Mouse (Mus musculus) heart, postnatal 0 days (tissue): ENCODE measurements at regions not wholly inside any gene's neighbourhood (a gene's known extent, or its start where the extent isn't known, plus 50 kb on each side); places are given as distances from the start of the nearest gene placed in this dataset.

ENCODE experiments used
- ATAC-seq: fragments of 200-750 bp; cut with Nextera tagmentation; 2 replicates; pipeline ENCODE4 v1.8.0; 2017; ENCODE audit warnings: low read depth, moderate number of reproducible peaks, moderate library complexity; ENCODE audit not compliant: insufficient read depth
- DNase-seq: peaks from one replicate; pipeline ENCODE4 v3.0.0-alpha.2; 2016; ENCODE audit warnings: low spot score
- H3K27ac ChIP-seq: fragments of 300-500 bp; sonication (generic); 2 replicates; pipeline ENCODE4 v1.5.1; 2014; ENCODE audit warnings: low read depth, mild to moderate bottlenecking
- H3K27me3 ChIP-seq: fragments of 300-500 bp; sonication (generic); 2 replicates; pipeline ENCODE4 v1.6.1; 2014; ENCODE audit warnings: low read length, mixed read lengths; ENCODE audit not compliant: control insufficient read depth, insufficient read depth
- H3K36me3 ChIP-seq: fragments of 300-500 bp; sonication (generic); replicated peaks from 2 replicates; pipeline ENCODE4 v1.6.1; 2014; ENCODE audit warnings: low read length, mixed read lengths; ENCODE audit not compliant: control insufficient read depth, insufficient read depth
- H3K4me1 ChIP-seq: fragments of 300-500 bp; sonication (generic); 2 replicates; pipeline ENCODE4 v1.6.1; 2014; ENCODE audit warnings: antibody characterized with exemption; ENCODE audit not compliant: control insufficient read depth, insufficient read depth
- H3K4me2 ChIP-seq: fragments of 300-500 bp; sonication (generic); 2 replicates; pipeline ENCODE4 v1.6.1; 2014; ENCODE audit warnings: low read depth, mild to moderate bottlenecking, low read length, moderate library complexity
- H3K4me3 ChIP-seq: fragments of 300-500 bp; sonication (generic); 2 replicates; pipeline ENCODE4 v1.5.1; 2014; ENCODE audit warnings: low read depth, low read length
- H3K9ac ChIP-seq: fragments of 300-500 bp; sonication (generic); replicated peaks from 2 replicates; pipeline ENCODE4 v1.6.1; 2014; ENCODE audit warnings: low read depth, low read length, mixed read lengths
- H3K9me3 ChIP-seq: fragments of 300-500 bp; sonication (generic); replicated peaks from 2 replicates; pipeline ENCODE4 v1.6.1; 2016; ENCODE audit warnings: low read length; ENCODE audit not compliant: control insufficient read depth
- CTCF ChIP-seq: IDR thresholded peaks from 2 replicates; pipeline ENCODE4 v1.5.1; 2016; ENCODE audit warnings: antibody characterized with exemption, control low read depth, low read depth
- EP300 ChIP-seq: IDR thresholded peaks from 2 replicates; pipeline ENCODE4 v1.6.1; 2016; ENCODE audit warnings: antibody characterized with exemption, low read depth
- WGBS: fragments of 180-500 bp; shearing (Covaris S2); extraction: QIAGEN DNeasy Blood & Tissue Kit; methylation state at CpG from one replicate; pipeline ENCODE4 v1.1.7; 2014; 5-methylcytosine and 5-hydroxymethylcytosine counted together

- Histone ChIP-seq H3K9ac (no peak overlapping the region), H3K4me2 (no peak overlapping the region), H3K9me3 (no peaks in the 10 kb centered on the region), H3K27me3 (no peaks in the 10 kb centered on the region), H3K27ac (no peak overlapping the region), H3K36me3 (no peaks in the 10 kb centered on the region), H3K4me1 (no peaks in the 10 kb centered on the region), H3K4me3 (no peak overlapping the region)
- ATAC-seq (no peak), DNase-seq (no peak)
- TF ChIP-seq CTCF (no peak), EP300 (no peak)
- 51% methylated on average over 4 of the region's 4 CpGs for WGBS
These were observed 50.4 kb upstream of the Hspb3 start for GRCm38 (mm10) chr13:113713844-113714243.
